Mouse (Mus musculus) lung, postnatal 0 days (tissue): ENCODE measurements at regions not wholly inside any gene's neighbourhood (a gene's known extent, or its start where the extent isn't known, plus 50 kb on each side); places are given as distances from the start of the nearest gene placed in this dataset.

Source experiments
- CTCF ChIP-seq: IDR thresholded peaks from 2 replicates; pipeline ENCODE4 v1.5.1; 2016; ENCODE audit warnings: antibody characterized with exemption, mild to moderate bottlenecking
- EP300 ChIP-seq: IDR thresholded peaks from 2 replicates; pipeline ENCODE4 v1.6.1; 2016; ENCODE audit warnings: antibody characterized with exemption, mild to moderate bottlenecking, control low read depth

DNA sequence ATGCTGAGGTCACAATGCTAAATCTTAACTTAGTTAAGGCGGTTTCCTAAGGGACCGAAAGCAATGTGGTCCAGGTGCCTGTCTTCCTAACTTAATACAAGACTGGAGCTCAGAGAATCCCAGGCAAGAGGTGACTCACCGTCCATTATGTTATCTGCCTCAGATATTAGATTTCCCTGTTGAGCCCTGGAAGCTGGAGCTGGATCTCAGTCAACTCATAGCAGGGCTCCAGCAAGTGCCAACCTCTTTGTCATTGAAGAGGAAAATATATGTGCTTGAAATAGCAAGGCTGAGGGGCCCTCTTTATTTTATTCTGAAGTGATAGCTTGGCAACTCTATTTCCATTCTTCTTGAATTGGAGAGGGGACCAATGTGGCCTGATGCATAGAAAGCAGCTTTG, 95.0 kb upstream of the Rbfox1 start:
- TF ChIP-seq CTCF, result no peak
- no peak for TF ChIP-seq EP300
